Mouse (Mus musculus): ENCODE results near the gene Prkce. TPM values are rescaled to one million over a fixed set of nuclear protein-coding genes. Genes with fewer than 3 reads are reported as not detected.

Gene Prkce
- polyA plus RNA-seq, 1 experiment from 2014 or later = 1.1 TPM

DNA sequence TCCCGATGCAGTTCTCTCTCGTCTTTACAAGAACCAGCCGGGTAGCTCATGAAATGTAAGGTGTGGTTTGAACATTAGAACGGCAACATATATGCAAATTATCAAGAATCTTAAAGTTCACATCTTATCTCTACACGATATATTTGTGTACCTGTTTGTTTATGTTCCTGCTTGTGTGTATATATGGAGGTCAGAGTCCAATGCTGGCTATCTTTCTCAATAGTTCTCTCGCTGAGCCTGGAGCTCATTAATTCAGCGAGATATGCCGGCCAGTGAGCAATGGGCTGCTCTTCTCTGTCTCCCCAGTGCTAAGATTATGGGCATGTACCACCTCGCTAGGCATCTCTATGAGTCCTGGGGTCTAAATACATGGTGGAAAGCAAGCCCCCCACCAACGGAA, 356.3 kb downstream of the Prkce start:
- Histone ChIP-seq H3K27ac (no peak overlapping the region), H3K36me3 (ENCODE audit: inconsistent target) (no peaks in the 10 kb centered on the region), H3K79me2 (ENCODE audit: inconsistent target) (no peaks in the 10 kb centered on the region), H3K4me3 (ENCODE audit: inconsistent target) (no peak overlapping the region)
- WGBS (ENCODE audit: missing documents) = 94% methylated on average over 10 of the region's 10 CpGs

DNA sequence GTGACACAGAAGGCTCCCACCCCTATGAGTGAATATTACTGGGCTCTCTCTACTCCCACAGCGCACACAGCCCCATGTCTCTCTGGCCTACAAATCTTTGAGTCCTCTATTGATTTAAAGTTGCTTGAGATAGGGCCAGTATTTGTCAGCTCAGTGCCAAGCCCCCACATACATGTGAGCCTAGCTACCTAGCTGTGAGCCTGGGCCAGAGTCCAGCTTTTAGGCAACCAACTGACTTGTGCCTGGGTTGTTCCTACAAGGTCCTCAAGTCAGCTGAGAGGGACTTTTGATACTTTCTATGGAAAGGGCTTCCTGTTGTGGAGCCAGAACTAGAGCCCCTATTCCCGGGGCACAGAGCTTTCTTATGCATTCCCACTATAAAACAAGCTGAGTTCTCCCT, 357.5 kb downstream of the Prkce start:
- Histone ChIP-seq H3K4me3 (ENCODE audit: inconsistent target) (no peak overlapping the region), H3K27ac (no peak overlapping the region), H3K79me2 (ENCODE audit: inconsistent target) (no peaks in the 10 kb centered on the region), H3K36me3 (ENCODE audit: inconsistent target) (no peaks in the 10 kb centered on the region)
- WGBS (ENCODE audit: missing documents) = 100% methylated on average over 2 of the region's 2 CpGs

DNA sequence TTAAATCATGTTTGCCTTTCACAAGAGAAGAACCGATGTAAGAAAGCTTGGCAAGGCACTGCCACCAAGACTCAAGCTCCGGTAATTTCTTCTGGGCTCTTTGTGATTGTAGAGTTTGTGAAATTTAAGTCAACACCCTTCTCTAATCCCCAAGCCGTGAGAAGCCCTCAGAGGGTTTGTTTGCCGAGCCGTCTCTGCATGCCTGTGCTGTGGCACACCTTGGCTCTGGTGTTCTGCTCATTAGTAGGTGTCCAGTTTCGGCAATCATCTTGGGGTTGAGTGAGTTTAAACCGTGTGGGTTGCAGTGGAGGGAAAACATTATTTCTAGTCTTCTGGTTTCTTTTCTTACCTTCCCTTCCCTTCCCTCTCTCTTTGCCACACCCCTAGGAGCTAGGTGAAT, 358.4 kb downstream of the Prkce start:
- Histone ChIP-seq H3K4me3 (ENCODE audit: inconsistent target) (no peak overlapping the region), H3K27ac (no peak overlapping the region), H3K36me3 (ENCODE audit: inconsistent target) (no peaks in the 10 kb centered on the region), H3K79me2 (ENCODE audit: inconsistent target) (no peaks in the 10 kb centered on the region)
- 90% methylated on average over 7 of the region's 7 CpGs for WGBS (ENCODE audit: missing documents)

DNA sequence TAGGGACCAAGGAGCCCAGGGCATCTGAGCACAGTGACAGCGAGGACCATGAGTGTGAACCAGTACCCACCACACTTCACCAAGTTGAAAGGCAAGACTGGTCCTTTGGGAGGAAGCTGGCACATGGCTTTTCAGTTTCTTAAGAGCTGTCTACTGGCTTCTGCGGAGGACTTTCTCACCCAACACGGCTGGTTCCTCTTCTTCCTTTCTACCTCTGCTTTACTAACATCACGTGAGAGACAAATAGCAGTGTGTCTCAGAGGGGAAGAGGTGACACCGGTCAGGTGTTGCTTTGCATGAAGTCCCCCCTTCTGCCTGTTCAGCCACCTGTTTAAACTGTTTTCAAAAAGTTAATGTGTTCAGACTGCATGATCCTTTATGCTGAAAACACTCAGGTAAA, 359.7 kb downstream of the Prkce start:
- WGBS (ENCODE audit: missing documents) = 63% methylated on average over 4 of the region's 5 CpGs
- Histone ChIP-seq H3K4me3 (ENCODE audit: inconsistent target) (no peak overlapping the region), H3K27ac (no peak overlapping the region), H3K36me3 (ENCODE audit: inconsistent target) (no peaks in the 10 kb centered on the region), H3K79me2 (ENCODE audit: inconsistent target) (no peaks in the 10 kb centered on the region)

DNA sequence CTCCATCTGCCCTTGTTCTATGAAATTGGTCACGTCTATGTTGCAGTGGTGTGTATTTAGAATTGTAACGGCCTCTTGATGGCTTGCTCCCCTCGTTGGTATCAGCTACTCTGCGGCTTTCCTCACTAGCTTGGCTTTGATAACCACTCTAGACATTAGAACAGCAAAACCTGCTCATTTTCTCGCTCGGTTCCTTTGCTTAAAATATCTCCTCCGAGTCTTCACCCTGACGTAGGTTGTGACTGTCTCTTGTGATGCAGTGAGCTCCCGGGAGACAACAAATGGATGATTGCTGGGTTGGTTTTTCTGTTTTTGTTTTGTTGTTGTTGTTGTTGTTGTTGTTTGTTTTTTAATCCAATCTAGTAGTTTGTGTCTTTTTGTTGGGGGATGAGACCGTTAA, 361.4 kb downstream of the Prkce start:
- no peak overlapping the region for H3K27ac ChIP-seq
- H3K4me3 ChIP-seq (ENCODE audit: inconsistent target) = no peak overlapping the region
- H3K36me3 ChIP-seq (ENCODE audit: inconsistent target) = no peaks in the 10 kb centered on the region
- no peaks in the 10 kb centered on the region for H3K79me2 ChIP-seq (ENCODE audit: inconsistent target)
- 96% methylated on average over 10 of the region's 10 CpGs for WGBS (ENCODE audit: missing documents)

DNA sequence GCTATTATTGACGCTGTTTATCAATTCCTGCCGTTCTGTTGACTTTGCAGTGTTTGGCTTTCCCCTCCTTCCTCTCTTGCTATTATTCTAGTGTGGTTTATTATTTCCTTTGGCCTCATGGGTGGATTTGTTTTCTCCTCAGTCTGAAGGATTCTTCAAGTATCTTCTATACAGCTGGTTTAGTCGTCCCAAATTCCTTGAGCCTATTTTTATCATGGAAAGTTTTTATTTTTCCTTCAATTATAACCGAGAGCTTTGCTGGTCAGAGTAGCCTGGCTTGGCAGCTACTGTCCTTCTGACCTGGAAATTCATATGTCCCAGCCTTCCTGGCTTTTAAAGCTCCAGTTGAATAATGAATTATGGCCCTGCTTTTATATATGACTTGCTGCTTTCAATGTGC, 361.8 kb downstream of the Prkce start:
- Histone ChIP-seq H3K27ac (no peak overlapping the region), H3K36me3 (ENCODE audit: inconsistent target) (no peaks in the 10 kb centered on the region), H3K79me2 (ENCODE audit: inconsistent target) (no peaks in the 10 kb centered on the region), H3K4me3 (ENCODE audit: inconsistent target) (no peak overlapping the region)
- 84% methylated on average over 3 of the region's 4 CpGs for WGBS (ENCODE audit: missing documents)

DNA sequence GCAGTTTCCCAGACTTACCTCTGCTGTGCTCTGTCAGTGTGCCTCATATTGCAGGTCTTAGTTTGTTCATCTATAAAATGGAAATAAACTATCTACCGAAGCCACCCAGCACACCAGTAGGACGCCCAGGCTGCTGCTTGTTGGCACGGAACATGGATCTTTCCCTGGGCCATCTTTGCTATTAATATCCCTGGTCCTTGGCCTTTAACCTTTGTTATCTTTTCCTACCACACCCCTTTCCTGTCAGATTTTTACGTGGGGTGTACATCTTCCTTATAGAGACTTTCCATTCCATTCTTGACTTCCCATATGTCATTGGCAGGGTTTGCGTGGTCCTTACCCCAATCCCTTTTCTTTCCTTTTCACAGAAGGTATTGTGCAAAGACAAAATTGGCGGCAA, 363.6 kb downstream of the Prkce start:
- Histone ChIP-seq H3K36me3 (ENCODE audit: inconsistent target) (no peaks in the 10 kb centered on the region), H3K79me2 (ENCODE audit: inconsistent target) (no peaks in the 10 kb centered on the region), H3K4me3 (ENCODE audit: inconsistent target) (no peak overlapping the region), H3K27ac (no peak overlapping the region)
- 87% methylated on average over 6 of the region's 6 CpGs for WGBS (ENCODE audit: missing documents)

DNA sequence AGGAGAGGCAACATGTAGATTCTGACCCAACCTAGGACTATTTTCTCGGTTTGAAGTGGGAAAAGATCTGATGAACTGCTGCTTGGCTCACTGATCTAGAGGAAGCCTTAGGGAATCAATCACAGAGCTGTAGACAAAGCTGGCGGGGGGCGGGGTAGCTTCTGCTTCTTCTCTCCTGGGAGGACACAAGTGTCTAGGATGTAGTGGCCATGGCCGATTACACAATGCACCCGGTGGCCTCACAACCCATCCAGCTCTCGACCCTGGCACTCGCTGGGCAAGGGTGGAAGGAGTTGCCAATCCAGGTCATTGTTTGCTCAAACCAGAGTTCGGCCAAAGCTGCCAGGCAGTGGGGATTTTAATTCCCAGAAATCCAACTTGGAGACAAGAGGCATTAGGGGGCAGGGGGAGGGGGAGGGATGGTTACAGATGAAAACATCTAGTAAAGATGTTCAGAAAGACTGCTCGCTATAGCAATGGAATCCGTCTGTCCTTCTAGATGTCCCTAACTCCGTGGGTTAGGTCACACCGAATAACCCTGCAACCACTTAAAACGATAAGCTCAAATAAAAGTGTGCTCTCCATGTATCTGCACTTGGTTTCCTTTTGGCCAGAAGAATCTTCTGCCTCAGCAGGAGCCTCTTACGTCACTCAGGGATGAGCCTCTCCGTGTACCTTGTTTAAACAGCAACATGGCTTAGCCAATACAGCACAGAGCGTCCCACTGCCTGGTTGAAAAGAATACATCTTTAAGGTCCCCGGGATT, 365.4 kb downstream of the Prkce start:
- no peaks in the 10 kb centered on the region for H3K79me2 ChIP-seq (ENCODE audit: inconsistent target)
- H3K27ac ChIP-seq = no peak overlapping the region
- no peak overlapping the region for H3K4me3 ChIP-seq (ENCODE audit: inconsistent target)
- WGBS (ENCODE audit: missing documents) = 80% methylated on average over 17 of the region's 17 CpGs
- no peaks in the 10 kb centered on the region for H3K36me3 ChIP-seq (ENCODE audit: inconsistent target)

DNA sequence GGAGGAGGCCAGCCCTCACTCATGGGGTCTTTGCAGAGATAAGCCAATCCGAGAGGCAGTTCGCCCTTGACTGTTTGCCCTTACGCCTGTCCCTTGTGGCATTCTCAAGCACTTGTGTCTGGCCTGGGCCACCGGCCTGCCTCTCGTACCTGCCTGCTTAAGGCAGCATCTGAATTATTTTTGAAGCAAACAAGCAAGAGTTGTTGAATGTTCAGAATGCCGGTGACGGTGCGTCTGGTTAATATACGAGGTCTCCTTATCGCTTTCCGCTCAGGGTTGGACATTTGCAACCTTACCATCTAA, 365.9 kb downstream of the Prkce start:
- Histone ChIP-seq H3K36me3 (ENCODE audit: inconsistent target) (no peaks in the 10 kb centered on the region), H3K4me3 (ENCODE audit: inconsistent target) (no peak overlapping the region), H3K27ac (no peak overlapping the region), H3K79me2 (ENCODE audit: inconsistent target) (no peaks in the 10 kb centered on the region)
- WGBS (ENCODE audit: missing documents) = 99% methylated on average over 11 of the region's 11 CpGs

DNA sequence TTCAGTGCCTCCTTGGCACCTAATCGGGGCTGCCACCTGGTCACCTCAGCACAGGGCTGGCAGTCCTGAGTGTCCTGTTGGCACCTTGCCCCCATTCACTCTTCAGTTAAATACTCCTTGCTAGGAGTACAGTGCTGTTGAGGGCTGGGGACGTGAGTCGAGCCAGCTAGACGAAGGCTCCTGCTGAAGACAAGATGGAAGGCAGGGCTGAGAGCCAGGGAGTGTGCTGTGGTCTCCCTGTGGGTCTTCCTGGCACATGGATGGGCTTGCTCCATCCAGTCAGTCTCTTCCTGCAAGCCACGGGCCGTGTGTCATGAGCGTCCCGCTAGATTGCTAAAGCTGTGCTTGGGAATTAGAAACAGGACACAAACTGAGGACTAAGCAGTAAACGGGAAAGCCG, 367.5 kb downstream of the Prkce start:
- WGBS (ENCODE audit: missing documents) = 91% methylated on average over 10 of the region's 10 CpGs
- Histone ChIP-seq H3K4me3 (ENCODE audit: inconsistent target) (no peak overlapping the region), H3K36me3 (ENCODE audit: inconsistent target) (no peaks in the 10 kb centered on the region), H3K79me2 (ENCODE audit: inconsistent target) (no peaks in the 10 kb centered on the region), H3K27ac (no peak overlapping the region)

DNA sequence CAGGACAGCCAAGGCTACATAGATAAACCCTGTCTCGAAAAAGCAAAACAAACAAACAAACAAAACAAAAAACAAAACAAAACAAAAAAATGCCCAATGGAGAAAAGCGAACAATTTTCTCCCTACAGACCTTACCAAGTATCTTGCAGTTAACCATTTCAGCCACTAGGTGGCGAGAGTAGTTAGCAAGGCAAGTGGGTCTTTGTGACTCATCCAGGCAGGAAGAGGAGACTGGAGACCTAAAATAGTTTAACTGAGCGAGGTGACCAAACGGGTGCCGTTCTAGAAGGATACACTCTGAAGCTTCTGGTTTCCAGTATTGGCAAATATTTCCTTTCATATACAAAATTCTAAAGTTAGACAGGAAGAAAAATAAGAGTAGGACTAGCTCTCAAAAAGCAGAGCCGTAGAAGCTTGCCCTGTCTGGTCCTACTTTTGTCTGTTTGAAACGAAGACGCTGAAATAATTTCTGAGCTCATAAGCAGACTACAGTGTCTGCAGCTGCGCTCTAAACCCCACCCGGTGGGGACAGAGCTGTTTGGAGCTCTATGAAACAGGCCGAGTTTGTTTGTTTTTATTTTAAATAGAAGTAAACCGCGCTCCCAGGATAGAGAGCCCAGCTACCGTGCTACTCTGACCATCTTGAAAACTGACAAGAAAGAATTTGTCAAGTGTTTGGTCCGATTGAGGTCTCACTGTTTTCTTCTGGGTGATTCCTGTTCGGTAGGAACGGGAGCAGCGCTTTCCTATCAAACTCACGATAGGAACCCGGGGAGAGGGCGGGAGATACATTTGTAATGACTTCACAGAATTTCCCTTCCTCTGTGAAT, 368.5 kb downstream of the Prkce start:
- Histone ChIP-seq H3K79me2 (ENCODE audit: inconsistent target) (no peaks in the 10 kb centered on the region), H3K4me3 (ENCODE audit: inconsistent target) (no peak overlapping the region), H3K27ac (no peak overlapping the region), H3K36me3 (ENCODE audit: inconsistent target) (no peaks in the 10 kb centered on the region)
- 36% methylated on average over 21 of the region's 22 CpGs for WGBS (ENCODE audit: missing documents)

DNA sequence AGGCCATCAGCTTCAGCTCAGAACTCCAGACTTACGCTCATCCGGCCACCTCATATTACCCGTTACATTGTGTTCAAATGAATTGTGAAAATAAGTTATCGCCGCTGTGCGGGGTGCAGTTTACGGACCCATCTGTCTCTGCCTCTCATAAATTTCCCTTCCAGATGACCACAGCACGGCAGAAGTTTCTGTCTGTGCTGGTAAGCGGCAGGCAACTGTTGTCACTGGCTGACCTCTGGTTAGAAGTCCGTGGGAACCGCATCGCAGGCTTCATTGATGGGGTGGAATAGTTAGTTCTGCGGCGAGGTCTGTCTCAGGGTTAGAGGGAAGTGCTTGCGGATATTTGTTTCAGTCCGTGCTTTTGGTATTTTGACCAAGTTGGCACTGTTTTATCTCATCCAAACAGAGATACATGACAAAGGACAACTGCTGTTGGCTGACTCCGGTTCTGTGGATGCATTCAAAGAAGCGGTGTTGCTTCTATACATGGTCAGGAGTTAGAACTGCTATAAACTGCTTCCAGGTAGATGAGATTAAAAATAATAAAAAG, 372.4 kb downstream of the Prkce start:
- H3K36me3 ChIP-seq (ENCODE audit: inconsistent target) = no peaks in the 10 kb centered on the region
- WGBS (ENCODE audit: missing documents) = 96% methylated on average over 18 of the region's 18 CpGs
- no peak overlapping the region for H3K4me3 ChIP-seq (ENCODE audit: inconsistent target)
- H3K27ac ChIP-seq = no peak overlapping the region
- no peaks in the 10 kb centered on the region for H3K79me2 ChIP-seq (ENCODE audit: inconsistent target)

DNA sequence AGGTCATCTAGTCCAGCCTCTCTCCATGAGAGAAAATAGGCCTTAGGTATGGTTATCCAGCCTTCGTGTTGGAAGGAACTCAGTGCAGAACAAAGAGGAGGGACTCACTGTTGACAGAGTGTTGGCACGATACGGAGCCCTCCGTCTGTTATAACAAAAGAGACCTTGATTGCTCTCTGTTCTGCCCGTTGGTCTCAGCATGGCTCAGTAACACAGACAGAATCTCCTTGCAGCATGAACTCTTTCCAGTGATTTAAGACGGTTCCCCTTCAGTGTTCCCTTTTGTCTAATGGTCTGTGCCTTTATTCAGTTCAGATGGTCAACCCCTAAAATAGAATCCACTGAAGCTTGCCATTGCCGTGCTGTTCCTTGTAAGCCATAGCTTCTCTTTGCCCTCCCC, 378.9 kb downstream of the Prkce start:
- WGBS (ENCODE audit: missing documents) = 94% methylated on average over 7 of the region's 7 CpGs
- H3K27ac ChIP-seq = no peak overlapping the region
- H3K36me3 ChIP-seq (ENCODE audit: inconsistent target) = no peaks in the 10 kb centered on the region
- no peaks in the 10 kb centered on the region for H3K79me2 ChIP-seq (ENCODE audit: inconsistent target)
- H3K4me3 ChIP-seq (ENCODE audit: inconsistent target) = no peak overlapping the region

DNA sequence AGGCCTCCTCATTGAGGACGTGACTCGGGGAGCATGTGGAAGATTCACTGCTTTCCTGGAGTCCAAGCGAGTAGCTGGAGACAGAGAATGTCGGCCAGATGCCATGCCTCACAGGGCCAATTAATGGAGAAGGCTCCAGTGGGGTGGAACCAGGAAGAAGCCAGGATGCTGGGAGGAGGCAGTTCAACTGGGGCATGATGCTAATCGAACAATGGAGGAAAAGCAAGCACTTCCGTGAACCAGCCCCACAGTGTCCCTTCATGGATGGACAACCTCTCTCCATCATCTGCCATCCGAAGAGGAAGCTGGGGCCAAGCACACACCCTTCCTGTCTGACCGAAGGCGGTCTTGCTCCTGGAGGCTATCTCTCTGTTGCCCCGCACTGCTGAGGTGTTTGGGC, 381.5 kb downstream of the Prkce start:
- Histone ChIP-seq H3K79me2 (ENCODE audit: inconsistent target) (no peaks in the 10 kb centered on the region), H3K4me3 (ENCODE audit: inconsistent target) (no peak overlapping the region), H3K36me3 (ENCODE audit: inconsistent target) (no peaks in the 10 kb centered on the region), H3K27ac (no peak overlapping the region)
- 93% methylated on average over 9 of the region's 10 CpGs for WGBS (ENCODE audit: missing documents)

DNA sequence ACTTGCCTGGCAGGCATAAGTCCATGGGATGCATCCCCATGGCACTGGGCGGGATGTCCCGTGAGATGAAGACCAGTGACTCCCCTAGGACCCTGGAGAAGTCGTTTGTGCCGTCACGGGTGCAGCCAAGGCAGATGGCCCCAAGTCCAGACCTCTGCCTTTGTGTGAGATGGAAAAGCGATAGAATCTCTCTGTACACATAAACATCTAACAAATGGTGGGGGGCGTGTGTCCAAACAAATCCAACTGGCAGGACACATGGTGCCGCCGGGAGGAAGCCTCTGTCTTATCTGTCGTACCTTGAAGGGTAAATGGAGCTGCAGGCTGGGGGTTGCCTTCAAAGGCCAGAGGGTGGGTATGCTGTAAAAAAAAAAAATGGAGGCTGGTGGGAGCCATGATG, 384.0 kb downstream of the Prkce start:
- no peaks in the 10 kb centered on the region for H3K36me3 ChIP-seq (ENCODE audit: inconsistent target)
- 97% methylated on average over 10 of the region's 10 CpGs for WGBS (ENCODE audit: missing documents)

More for the DNA sequence above, 384.0 kb downstream of the Prkce start:
- no peak overlapping the region for H3K27ac ChIP-seq
- no peak overlapping the region for H3K4me3 ChIP-seq (ENCODE audit: inconsistent target)
- no peaks in the 10 kb centered on the region for H3K79me2 ChIP-seq (ENCODE audit: inconsistent target)
